Mouse (Mus musculus) ES-E14 (cell line): Measurements from ENCODE around the gene Gm13696.
"Not testable (repeated sequence)": the region's sequence is repeated elsewhere in the genome, so short reads cannot be mapped to it uniquely, and the experiment has no call there.

Experiments used
- HCFC1 ChIP-seq: IDR thresholded peaks from 2 replicates; pipeline ENCODE4 v1.6.1; 2012; ENCODE audit warnings: low read length, inconsistent platforms, borderline replicate concordance; ENCODE audit not compliant: insufficient read depth
- MAFK ChIP-seq: IDR thresholded peaks from 2 replicates; pipeline ENCODE4 v1.6.1; 2014; ENCODE audit warnings: mild to moderate bottlenecking, low read depth, low read length, inconsistent platforms; ENCODE audit not compliant: insufficient read depth
- ZC3H11A ChIP-seq: IDR thresholded peaks from 2 replicates; pipeline ENCODE4 v1.6.1; 2012; ENCODE audit warnings: low read depth, mild to moderate bottlenecking, inconsistent platforms, low read length, borderline replicate concordance
- ZNF384 ChIP-seq: IDR thresholded peaks from 2 replicates; pipeline ENCODE4 v1.6.1; 2012; ENCODE audit warnings: low read depth, low read length, inconsistent platforms

DNA sequence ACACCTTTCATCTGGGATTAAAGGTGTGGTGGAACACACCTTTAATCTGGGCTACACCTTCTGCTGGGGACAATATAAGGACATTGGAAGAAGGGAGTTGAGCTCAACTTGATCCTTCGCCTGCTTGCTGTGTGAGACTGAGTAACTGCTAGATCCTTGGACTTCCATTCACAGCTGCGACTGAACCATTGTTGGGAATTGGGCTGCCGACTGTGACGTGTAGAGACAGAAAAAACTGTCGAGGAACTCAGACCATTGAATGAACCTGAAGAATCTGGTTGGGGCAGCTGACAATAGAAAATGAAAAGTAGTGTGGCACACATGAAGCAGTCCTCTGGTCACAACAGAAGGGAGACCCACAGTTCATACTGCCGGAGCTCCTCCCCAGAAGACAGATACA, 11.5 kb downstream of the Gm13696 start, which contains the start of gene Gm13697:
- not testable (repeated sequence) for TF ChIP-seq ZC3H11A, MAFK, ZNF384, HCFC1
